Mouse (Mus musculus) heart, adult 2 months (tissue): ENCODE measurements around the gene Gm4871.
"Not testable (repeated sequence)": the region's sequence is repeated elsewhere in the genome, so short reads cannot be mapped to it uniquely, and the experiment has no call there.

Experiments used
- CTCF ChIP-seq: fragments of 200-600 bp; IDR thresholded peaks from 2 replicates; pipeline ENCODE4 v1.8.1; 2022; ENCODE audit warnings: antibody characterized with exemption, mild to moderate bottlenecking, moderate library complexity
- EP300 ChIP-seq: fragments of 200-500 bp; IDR thresholded peaks from 2 replicates; pipeline ENCODE4 v1.6.1; 2011; ENCODE audit warnings: low read depth, low read length, control low read depth; ENCODE audit not compliant: insufficient read depth
- POLR2A ChIP-seq: fragments of 200-500 bp; IDR thresholded peaks from 2 replicates; pipeline ENCODE4 v1.6.1; 2011; ENCODE audit warnings: mild to moderate bottlenecking, low read depth, low read length, control low read depth; ENCODE audit not compliant: insufficient read depth

DNA sequence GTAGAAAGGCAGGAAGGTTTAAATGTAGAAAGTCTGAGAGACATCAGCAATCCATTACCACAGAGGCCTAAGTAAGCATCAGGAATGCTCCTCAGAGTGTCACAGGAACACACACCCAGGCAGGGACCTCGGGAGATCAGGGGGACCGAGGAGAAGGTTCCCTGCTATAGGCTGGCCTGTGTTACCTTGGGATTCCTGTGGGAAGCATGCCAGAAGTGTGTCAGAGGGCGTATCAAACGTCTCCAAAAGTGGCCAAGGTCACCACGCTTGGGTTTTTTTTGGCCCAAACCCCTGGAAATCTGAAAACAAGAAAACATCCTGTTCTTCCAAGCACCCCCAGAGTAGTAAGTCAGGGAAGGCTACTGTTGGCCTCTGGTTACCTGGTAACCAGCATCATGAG lies at the start of gene Gm4871:
- not testable (repeated sequence) for TF ChIP-seq POLR2A, CTCF, EP300
